Mouse (Mus musculus) midbrain, embryonic 12.5 days (tissue): ENCODE measurements at regions not wholly inside any gene's neighbourhood (a gene's known extent, or its start where the extent isn't known, plus 50 kb on each side); places are given as distances from the start of the nearest gene placed in this dataset.

Experiments
- ATAC-seq: fragments of 200-750 bp; cut with Nextera tagmentation; 2 replicates; pipeline ENCODE4 v1.8.0; 2017; ENCODE audit warnings: low read depth, moderate TSS enrichment, moderate library complexity; ENCODE audit not compliant: low FRiP score
- H3K27ac ChIP-seq: fragments of 300-500 bp; sonication (generic); replicated peaks from 2 replicates; pipeline ENCODE4 v1.5.1; 2016; ENCODE audit warnings: mild to moderate bottlenecking
- H3K27me3 ChIP-seq: fragments of 300-500 bp; sonication (generic); 2 replicates; pipeline ENCODE4 v1.6.1; 2016; ENCODE audit warnings: mild to moderate bottlenecking
- H3K36me3 ChIP-seq: fragments of 300-500 bp; sonication (generic); 2 replicates; pipeline ENCODE4 v1.6.1; 2016
- H3K4me1 ChIP-seq: fragments of 300-500 bp; sonication (generic); 2 replicates; pipeline ENCODE4 v1.6.1; 2016
- H3K4me2 ChIP-seq: fragments of 300-500 bp; sonication (generic); replicated peaks from 2 replicates; pipeline ENCODE4 v1.6.1; 2016; ENCODE audit warnings: mild to moderate bottlenecking, moderate library complexity
- H3K4me3 ChIP-seq: fragments of 300-500 bp; sonication (generic); 2 replicates; pipeline ENCODE4 v1.5.1; 2016; ENCODE audit warnings: mild to moderate bottlenecking
- H3K9ac ChIP-seq: fragments of 300-500 bp; sonication (generic); replicated peaks from 2 replicates; pipeline ENCODE4 v1.6.1; 2016; ENCODE audit warnings: mild to moderate bottlenecking, moderate library complexity
- H3K9me3 ChIP-seq: fragments of 300-500 bp; sonication (generic); 2 replicates; pipeline ENCODE4 v1.6.1; 2016; ENCODE audit warnings: mild to moderate bottlenecking
- WGBS: fragments of 180-500 bp; shearing (Covaris S2); methylation state at CpG from one replicate; pipeline ENCODE4 v1.1.7; 2016; 5-methylcytosine and 5-hydroxymethylcytosine counted together

GRCm38 (mm10) chr14:61762076-61762475, 154.8 kb downstream of the Kcnrg start:
- Histone ChIP-seq H3K4me1 (peaks cover 7% of the 10 kb centered on the region), H3K27me3 (no peaks in the 10 kb centered on the region), H3K36me3 (no peaks in the 10 kb centered on the region), H3K27ac (no peak overlapping the region), H3K9ac (no peak overlapping the region), H3K4me3 (no peak overlapping the region), H3K9me3 (0 out of 2 replicates have a peak, but pooled peaks cover 4% of the 10 kb centered on the region), H3K4me2 (no peak overlapping the region)
- no peak for ATAC-seq
- WGBS: 88% methylated on average over 5 of the region's 5 CpGs

- no peak for ATAC-seq
- WGBS: 77% methylated on average over 5 of the region's 5 CpGs
- Histone ChIP-seq H3K27ac (no peak overlapping the region), H3K9me3 (no peaks in the 10 kb centered on the region), H3K27me3 (no peaks in the 10 kb centered on the region), H3K4me2 (no peak overlapping the region), H3K9ac (no peak overlapping the region), H3K36me3 (no peaks in the 10 kb centered on the region), H3K4me1 (no peaks in the 10 kb centered on the region), H3K4me3 (no peak overlapping the region)
These were observed 162.6 kb downstream of the Kcnrg start for GRCm38 (mm10) chr14:61769881-61770280.

GRCm38 (mm10) chr14:61774171-61774570, 166.9 kb downstream of the Kcnrg start:
- Histone ChIP-seq H3K4me3 (no peak overlapping the region), H3K27me3 (no peaks in the 10 kb centered on the region), H3K27ac (no peak overlapping the region), H3K9me3 (no peaks in the 10 kb centered on the region), H3K9ac (no peak overlapping the region), H3K36me3 (no peaks in the 10 kb centered on the region), H3K4me2 (no peak overlapping the region), H3K4me1 (no peaks in the 10 kb centered on the region)
- ATAC-seq: no peak
- 84% methylated on average over 3 of the region's 3 CpGs for WGBS

GRCm38 (mm10) chr14:61778618-61779017, 171.4 kb downstream of the Kcnrg start:
- Histone ChIP-seq H3K4me3 (no peak overlapping the region), H3K9ac (no peak overlapping the region), H3K4me1 (no peaks in the 10 kb centered on the region), H3K27me3 (no peaks in the 10 kb centered on the region), H3K36me3 (no peaks in the 10 kb centered on the region), H3K27ac (no peak overlapping the region), H3K4me2 (no peak overlapping the region), H3K9me3 (no peaks in the 10 kb centered on the region)
- no peak for ATAC-seq
- WGBS: 89% methylated on average over 5 of the region's 5 CpGs

GRCm38 (mm10) chr14:61783206-61783605, 175.9 kb downstream of the Kcnrg start:
- Histone ChIP-seq H3K4me2 (no peak overlapping the region), H3K9me3 (no peaks in the 10 kb centered on the region), H3K9ac (no peak overlapping the region), H3K36me3 (no peaks in the 10 kb centered on the region), H3K27ac (no peak overlapping the region), H3K4me1 (no peaks in the 10 kb centered on the region), H3K27me3 (no peaks in the 10 kb centered on the region), H3K4me3 (no peak overlapping the region)
- 82% methylated on average over 3 of the region's 3 CpGs for WGBS
- ATAC-seq: no peak

GRCm38 (mm10) chr14:61784609-61785008, 177.4 kb downstream of the Kcnrg start:
- Histone ChIP-seq H3K4me3 (no peak overlapping the region), H3K27me3 (no peaks in the 10 kb centered on the region), H3K4me2 (no peak overlapping the region), H3K4me1 (no peaks in the 10 kb centered on the region), H3K36me3 (no peaks in the 10 kb centered on the region), H3K9ac (no peak overlapping the region), H3K27ac (no peak overlapping the region), H3K9me3 (no peaks in the 10 kb centered on the region)
- no peak for ATAC-seq
- WGBS: 82% methylated on average over 4 of the region's 4 CpGs

- Histone ChIP-seq H3K36me3 (no peaks in the 10 kb centered on the region), H3K9ac (no peak overlapping the region), H3K27ac (no peak overlapping the region), H3K4me3 (no peak overlapping the region), H3K9me3 (no peaks in the 10 kb centered on the region), H3K4me1 (no peaks in the 10 kb centered on the region), H3K27me3 (no peaks in the 10 kb centered on the region), H3K4me2 (no peak overlapping the region)
- no peak for ATAC-seq
These were observed 178.8 kb downstream of the Kcnrg start for GRCm38 (mm10) chr14:61786031-61786430.

- 90% methylated on average over 4 of the region's 4 CpGs for WGBS
- Histone ChIP-seq H3K36me3 (no peaks in the 10 kb centered on the region), H3K9ac (no peak overlapping the region), H3K4me1 (no peaks in the 10 kb centered on the region), H3K27me3 (no peaks in the 10 kb centered on the region), H3K4me3 (no peak overlapping the region), H3K9me3 (no peaks in the 10 kb centered on the region), H3K4me2 (no peak overlapping the region), H3K27ac (no peak overlapping the region)
- no peak for ATAC-seq
These were observed 180.5 kb downstream of the Kcnrg start for GRCm38 (mm10) chr14:61787746-61788145.

- Histone ChIP-seq H3K9ac (no peak overlapping the region), H3K9me3 (no peaks in the 10 kb centered on the region), H3K4me2 (no peak overlapping the region), H3K4me3 (no peak overlapping the region), H3K27me3 (no peaks in the 10 kb centered on the region), H3K36me3 (no peaks in the 10 kb centered on the region), H3K27ac (no peak overlapping the region), H3K4me1 (no peaks in the 10 kb centered on the region)
- 88% methylated on average over 20 of the region's 20 CpGs for WGBS
- ATAC-seq: no peak
These were observed 181.9 kb downstream of the Kcnrg start for GRCm38 (mm10) chr14:61788998-61789790.

- Histone ChIP-seq H3K27ac (no peak overlapping the region), H3K4me3 (no peak overlapping the region)
These were observed 188.9 kb downstream of the Kcnrg start for GRCm38 (mm10) chr14:61795976-61796645.

GRCm38 (mm10) chr14:61796671-61797070, 189.4 kb downstream of the Kcnrg start:
- Histone ChIP-seq H3K4me3 (no peak overlapping the region), H3K27ac (no peak overlapping the region), H3K9ac (no peak overlapping the region), H3K4me1 (no peaks in the 10 kb centered on the region), H3K9me3 (no peaks in the 10 kb centered on the region), H3K4me2 (no peak overlapping the region), H3K36me3 (no peaks in the 10 kb centered on the region), H3K27me3 (no peaks in the 10 kb centered on the region)
- no peak for ATAC-seq
- WGBS: 91% methylated on average over 7 of the region's 7 CpGs

More at GRCm38 (mm10) chr14:61795976-61796645, 188.9 kb downstream of the Kcnrg start:
- no peak overlapping the region for H3K9ac ChIP-seq
- no peaks in the 10 kb centered on the region for H3K27me3 ChIP-seq
- ATAC-seq: no peak
- 94% methylated on average over 7 of the region's 7 CpGs for WGBS
- H3K36me3 ChIP-seq: no peaks in the 10 kb centered on the region
- H3K4me1 ChIP-seq: no peaks in the 10 kb centered on the region
- H3K9me3 ChIP-seq: no peaks in the 10 kb centered on the region
- no peak overlapping the region for H3K4me2 ChIP-seq

- H3K27ac ChIP-seq: no peak overlapping the region
- no peaks in the 10 kb centered on the region for H3K36me3 ChIP-seq
- no peak overlapping the region for H3K9ac ChIP-seq
- no peak overlapping the region for H3K4me2 ChIP-seq
- H3K9me3 ChIP-seq: no peaks in the 10 kb centered on the region
- no peak overlapping the region for H3K4me3 ChIP-seq
- no peak for ATAC-seq
- no peaks in the 10 kb centered on the region for H3K27me3 ChIP-seq
- no peaks in the 10 kb centered on the region for H3K4me1 ChIP-seq
- WGBS: 63% methylated on average over 1 of the region's 1 CpGs
These were observed 196.2 kb downstream of the Kcnrg start for GRCm38 (mm10) chr14:61803421-61803925.
